In the genomic region with DNA sequence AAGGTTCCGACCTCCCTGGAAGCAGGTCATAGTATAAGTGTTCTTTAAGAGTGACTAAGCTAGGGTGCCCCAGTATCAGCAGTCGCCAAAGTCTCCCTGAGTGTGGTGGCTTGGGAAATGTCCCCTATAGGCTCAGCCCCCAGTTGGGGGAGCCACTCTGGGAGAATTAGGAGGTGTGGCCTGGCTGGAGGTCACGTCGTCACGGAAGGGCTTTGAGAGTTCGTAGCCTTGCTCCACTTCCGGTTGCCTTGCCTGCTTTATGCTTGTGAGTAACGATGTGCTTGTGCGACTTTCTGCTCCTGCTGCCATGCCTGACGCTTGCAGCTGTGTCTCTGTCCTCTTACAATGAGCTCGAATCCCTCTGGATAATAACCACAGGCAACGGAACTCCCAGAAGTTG, we compare ENCODE assay signal across 18 mouse cellular contexts. TPM values are rescaled to one million over a fixed set of nuclear protein-coding genes. Genes with fewer than 3 reads are reported as not detected.
A peak's percentile ranks its signal among the peaks of the same experiment; 100 is the strongest.
DNase-seq lines count a peak whose midpoint lies in the region; ATAC-seq and TF ChIP-seq lines count a peak whose summit lies in the region.
"Had no signal": no experiment of that assay in that cellular context is flagged by ENCODE, and none has a peak within 500 bp of the region (broad histone marks: within the 10 kb centered on the region; RNA-seq: fewer than 3 reads in every experiment).

No protein-coding gene starts in this region.

- no peak for ATAC-seq in heart, embryonic 12.5 days (ENCODE audit: insufficient number of reproducible peaks, low FRiP score)
- ATAC-seq in lung, embryonic 14.5 days (ENCODE audit: insufficient read depth), result no peak
- ATAC-seq: intestine, embryonic 15.5 days had no signal

- no peak overlapping the region for H3K9ac ChIP-seq in heart, embryonic 12.5 days
- no peak overlapping the region for H3K9ac ChIP-seq in lung, embryonic 14.5 days
- no peak overlapping the region for H3K9ac ChIP-seq in ES-Bruce4 (ENCODE audit: low read depth, poor library complexity, severe bottlenecking)
- H3K9ac ChIP-seq: embryonic facial prominence, embryonic 12.5 days; intestine, embryonic 15.5 days; limb, embryonic 15.5 days; liver, embryonic 15.5 days had no signal

- no peaks in the 10 kb centered on the region for H3K27me3 ChIP-seq in heart, embryonic 12.5 days (replicated peaks)
- no peaks in the 10 kb centered on the region for H3K27me3 ChIP-seq in lung, embryonic 14.5 days (ENCODE audit: insufficient read depth, low read length)
- no peaks in the 10 kb centered on the region for H3K27me3 ChIP-seq in ES-Bruce4 (ENCODE audit: control insufficient read depth, insufficient read depth, low read length, poor library complexity, severe bottlenecking)
- H3K27me3 ChIP-seq: embryonic facial prominence, embryonic 12.5 days; intestine, embryonic 15.5 days; limb, embryonic 15.5 days; liver, embryonic 15.5 days had no signal

- TF ChIP-seq POLR2A in lung, adult 2 months (IDR thresholded peaks at IDR 0.05; ENCODE audit: borderline replicate concordance, extremely low read depth, low read depth, low read length), result no peak
- TF ChIP-seq POLR2A in ES-Bruce4 (IDR thresholded peaks at IDR 0.05; ENCODE audit: insufficient read depth, low read length), result no peak

- no peak overlapping the region for H3K27ac ChIP-seq in heart, embryonic 12.5 days (ENCODE audit: poor library complexity, severe bottlenecking)
- H3K27ac ChIP-seq in lung, embryonic 14.5 days (ENCODE audit: low read depth), result no peak overlapping the region
- H3K27ac ChIP-seq in ES-Bruce4 (ENCODE audit: insufficient read depth, low read length), result no peak overlapping the region
- H3K27ac ChIP-seq: embryonic facial prominence, embryonic 12.5 days; intestine, embryonic 15.5 days; limb, embryonic 15.5 days; liver, embryonic 15.5 days had no signal

- peaks cover 6% of the 10 kb centered on the region; the same call in 1 of the 2 replicates for H3K9me3 ChIP-seq in heart, embryonic 12.5 days (replicated peaks)
- H3K9me3 ChIP-seq in lung, embryonic 14.5 days (ENCODE audit: low read depth, low read length), result no peaks in the 10 kb centered on the region
- H3K9me3 ChIP-seq in ES-Bruce4 (replicated peaks; ENCODE audit: control insufficient read depth, insufficient read depth, low read length, poor library complexity, severe bottlenecking), result no peaks in the 10 kb centered on the region
- H3K9me3 ChIP-seq: embryonic facial prominence, embryonic 12.5 days; intestine, embryonic 15.5 days; limb, embryonic 15.5 days; liver, embryonic 15.5 days had no signal

- intact Hi-C loops in heart, postnatal 36 days (cut with DNase I), result no loop called here

- H3K4me3 ChIP-seq in heart, embryonic 12.5 days, result no peak overlapping the region
- H3K4me3 ChIP-seq in lung, embryonic 14.5 days (ENCODE audit: low read depth, low read length), result no peak overlapping the region
- no peak overlapping the region for H3K4me3 ChIP-seq in lung, adult 2 months (replicated peaks; ENCODE audit: extremely low read depth, low read depth, low read length)
- H3K4me3 ChIP-seq in ES-Bruce4 (ENCODE audit: low read depth, low read length), result peak overlapping the region; percentile 24; the same call in 1 of the 2 replicates
- H3K4me3 ChIP-seq: embryonic facial prominence, embryonic 12.5 days; erythroblast, embryonic 14.5 days; intestine, embryonic 15.5 days; limb, embryonic 15.5 days; liver, embryonic 15.5 days; megakaryocyte, embryonic 14.5 days had no signal

- DNase-seq in heart, postnatal 36 days, result no peak
- peak; percentile 47 for DNase-seq in lung, embryonic 14.5 days
- DNase-seq in lung, adult 2 months, result no peak
- DNase-seq in R1 (ENCODE audit: low read depth, low spot score), result peak; percentile 54
- DNase-seq in urinary bladder, postnatal 25 days (ENCODE audit: low spot score), result no peak
- DNase-seq: adrenal gland, adult 8-10 months; cerebellum, adult 9-11 months; kidney, adult 9 months; kidney, postnatal 25 days; thymus, postnatal 25 days had no signal

- no peak for TF ChIP-seq CTCF in lung, embryonic 14.5 days (IDR thresholded peaks at IDR 0.05; ENCODE audit: low read depth)
- TF ChIP-seq CTCF in lung, adult 2 months (IDR thresholded peaks at IDR 0.05; ENCODE audit: insufficient read depth, low read length), result no peak
- no peak for TF ChIP-seq CTCF in ES-Bruce4 (IDR thresholded peaks at IDR 0.05; ENCODE audit: low read depth, low read length)

- no peak for TF ChIP-seq EP300 in ES-Bruce4 (IDR thresholded peaks at IDR 0.05; ENCODE audit: insufficient read depth, low read depth, low read length)

- 0 out of 2 replicates have a peak overlapping the region, but pooled peaks have one; percentile 12 for H3K4me2 ChIP-seq in heart, embryonic 12.5 days
- no peak overlapping the region for H3K4me2 ChIP-seq in lung, embryonic 14.5 days
- H3K4me2 ChIP-seq: embryonic facial prominence, embryonic 12.5 days; intestine, embryonic 15.5 days; limb, embryonic 15.5 days; liver, embryonic 15.5 days had no signal

- peaks cover 8% of the 10 kb centered on the region; the same call in 1 of the 2 replicates for H3K4me1 ChIP-seq in heart, embryonic 12.5 days (replicated peaks)
- no peaks in the 10 kb centered on the region for H3K4me1 ChIP-seq in lung, embryonic 14.5 days (ENCODE audit: insufficient read depth)
- no peaks in the 10 kb centered on the region for H3K4me1 ChIP-seq in lung, adult 2 months (ENCODE audit: control insufficient read depth, insufficient read depth, low read length)
- H3K4me1 ChIP-seq in ES-Bruce4 (ENCODE audit: control insufficient read depth, insufficient read depth, low read length), result no peaks in the 10 kb centered on the region
- H3K4me1 ChIP-seq: embryonic facial prominence, embryonic 12.5 days; intestine, embryonic 15.5 days; liver, embryonic 15.5 days; megakaryocyte, embryonic 14.5 days had no signal

- H3K36me3 ChIP-seq in heart, embryonic 12.5 days, result no peaks in the 10 kb centered on the region
- H3K36me3 ChIP-seq in lung, embryonic 14.5 days (ENCODE audit: insufficient read depth), result no peaks in the 10 kb centered on the region
- no peaks in the 10 kb centered on the region for H3K36me3 ChIP-seq in ES-Bruce4 (ENCODE audit: control insufficient read depth, insufficient read depth, low read length, poor library complexity, severe bottlenecking)
- H3K36me3 ChIP-seq: embryonic facial prominence, embryonic 12.5 days; intestine, embryonic 15.5 days; limb, embryonic 15.5 days; liver, embryonic 15.5 days had no signal

- 55% methylated on average over 12 of the region's 12 CpGs for WGBS in heart, embryonic 12.5 days
- WGBS in lung, embryonic 14.5 days, result 31% methylated on average over 12 of the region's 12 CpGs
- WGBS in lung, adult 2 months, result 50% methylated on average over 12 of the region's 12 CpGs

RNA-seq across cellular contexts. Expression of gene Spred2, which starts 48.6 kb away (rescaled TPM):
- 5.2 and 5.5 TPM in 2 replicates for polyA plus RNA-seq in heart, embryonic 12.5 days (2016; fragmentation: Nextera tagmentation; extraction: Ambion mirVana)
- 10 to 100 TPM; 23.4 to 28.4 TPM for total RNA-seq in heart, postnatal 36 days (2021)
- 7.0 and 7.2 TPM in 2 replicates for polyA plus RNA-seq in lung, embryonic 14.5 days (2014; fragmentation: Nextera tagmentation; extraction: Ambion mirVana)
- 24.0 and 24.4 TPM in 2 replicates for polyA plus RNA-seq in lung, adult 2 months (2012; rRNA removed)
- polyA plus RNA-seq in ES-Bruce4 (2011; ENCODE audit: insufficient read depth, insufficient read length, low read depth, missing spikeins), result 41.9 and 43.5 TPM in 2 replicates

Comparison
In these comparisons a context has a peak if more than half of its experiments do, and no peak if none do; other contexts are left out.
1. DNase-seq: peak in lung, embryonic 14.5 days (single experiment) and R1 (single experiment); none in heart, postnatal 36 days (0 of 2), lung, adult 2 months (single experiment) and urinary bladder, postnatal 25 days (single experiment).